Mouse (Mus musculus) myocyte (in vitro differentiated cells): ENCODE measurements around the gene Hnrnph1. TPM values are rescaled to one million over a fixed set of nuclear protein-coding genes. Genes with fewer than 3 reads are reported as not detected.
A peak's percentile ranks its signal among the peaks of the same experiment; 100 is the strongest.

Experiments
- H3K27me3 ChIP-seq: one replicate; pipeline ENCODE4 v1.6.1; 2011; ENCODE audit not compliant: control insufficient read depth, insufficient read depth, insufficient read length
- H3K36me3 ChIP-seq: one replicate; pipeline ENCODE4 v1.6.1; 2011; ENCODE audit not compliant: control insufficient read depth, insufficient read depth
- H3K4me2 ChIP-seq: one replicate; pipeline ENCODE4 v1.6.1; 2011; ENCODE audit warnings: low read depth, control low read depth
- H3K4me3 ChIP-seq: one replicate; pipeline ENCODE4 v1.5.1; 2011; ENCODE audit warnings: mild to moderate bottlenecking, control low read depth, moderate library complexity
- H3K79me2 ChIP-seq: one replicate; pipeline ENCODE4 v1.6.1; 2011; ENCODE audit not compliant: control insufficient read depth, insufficient read depth
- H3ac ChIP-seq: one replicate; pipeline ENCODE4 v1.6.1; 2011; ENCODE audit not compliant: control insufficient read depth, insufficient read length
- CEBPB ChIP-seq: IDR thresholded peaks from 2 replicates; pipeline ENCODE4 v1.6.1; 2011; ENCODE audit warnings: mild to moderate bottlenecking, moderate library complexity; ENCODE audit not compliant: poor library complexity, insufficient read depth, severe bottlenecking
- E2F4 ChIP-seq: IDR thresholded peaks from one replicate; pipeline ENCODE4 v1.6.1; 2011; ENCODE audit warnings: mild to moderate bottlenecking, control low read depth, moderate library complexity; ENCODE audit not compliant: insufficient read depth
- MAX ChIP-seq: IDR thresholded peaks from one replicate; pipeline ENCODE4 v1.6.1; 2011; ENCODE audit warnings: low read depth, mild to moderate bottlenecking, control low read depth
- MYOD1 ChIP-seq, 3 experiments: IDR thresholded peaks; one replicate each; pipeline ENCODE4 v1.6.1; 2011; ENCODE audit warnings: control low read depth in 2 of 3, low read depth in 2 of 3, mild to moderate bottlenecking in 2 of 3, moderate library complexity in 1 of 3; ENCODE audit not compliant: insufficient read length in 2 of 3, control insufficient read depth in 1 of 3
- MYOG ChIP-seq, 3 experiments: IDR thresholded peaks; one replicate each; pipeline ENCODE4 v1.6.1; 2011; ENCODE audit warnings: control low read depth in 2 of 3, low read depth in 2 of 3, mild to moderate bottlenecking in 2 of 3; ENCODE audit not compliant: insufficient read length in 2 of 3, control insufficient read depth in 1 of 3, insufficient read depth in 1 of 3
- POLR2A ChIP-seq: IDR thresholded peaks from one replicate; pipeline ENCODE4 v1.6.1; 2011; ENCODE audit warnings: low read depth, mild to moderate bottlenecking, control low read depth, moderate library complexity; ENCODE audit not compliant: insufficient read length
- POLR2AphosphoS2 ChIP-seq: IDR thresholded peaks from one replicate; pipeline ENCODE4 v1.6.1; 2011; ENCODE audit warnings: low read depth, control low read depth; ENCODE audit not compliant: insufficient read length
- REST ChIP-seq: IDR thresholded peaks from one replicate; pipeline ENCODE4 v1.6.1; 2011; ENCODE audit warnings: mild to moderate bottlenecking, control low read depth, moderate library complexity; ENCODE audit not compliant: insufficient read depth, insufficient read length
- SRF ChIP-seq: IDR thresholded peaks from one replicate; pipeline ENCODE4 v1.6.1; 2011; ENCODE audit warnings: low read depth; ENCODE audit not compliant: control insufficient read depth, insufficient read length
- TCF12 ChIP-seq: IDR thresholded peaks from one replicate; pipeline ENCODE4 v1.6.1; 2011; ENCODE audit warnings: mild to moderate bottlenecking, control low read depth; ENCODE audit not compliant: poor library complexity, insufficient read depth, severe bottlenecking
- TCF3 ChIP-seq: IDR thresholded peaks from one replicate; pipeline ENCODE4 v1.6.1; 2011; ENCODE audit warnings: low read depth, control low read depth; ENCODE audit not compliant: insufficient read length
- USF1 ChIP-seq: IDR thresholded peaks from one replicate; pipeline ENCODE4 v1.6.1; 2011; ENCODE audit warnings: low read depth, mild to moderate bottlenecking, control low read depth, moderate library complexity
- polyA plus RNA-seq: library from polyadenylated mRNA; unstranded; fragments of >200 nt; fragmentation: generic; extraction: Trizol; gene quantifications from one replicate; pipeline ENCODE4 v1.2.1, GENCODE M21; 2012; ENCODE audit warnings: missing spikeins

Hnrnph1 gene
- polyA plus RNA-seq, 1 experiment: 54.5 TPM

- no peaks in the 10 kb centered on the region for H3K27me3 ChIP-seq
- no peak overlapping the region for H3ac ChIP-seq
- peaks cover 9% of the 10 kb centered on the region for H3K79me2 ChIP-seq
- peaks cover 18% of the 10 kb centered on the region for H3K36me3 ChIP-seq
- H3K4me2 ChIP-seq: no peak overlapping the region
- H3K4me3 ChIP-seq: no peak overlapping the region
- TF ChIP-seq POLR2A: no peak
- no peak for TF ChIP-seq MYOD1 (IDR thresholded peaks at IDR 0.05; ENCODE audit: control insufficient read depth in 1 of 3, insufficient read length in 2 of 3, low read depth in 2 of 3)
- TF ChIP-seq CEBPB: no peak
- no peak for TF ChIP-seq MAX
- no peak for TF ChIP-seq E2F4
- no peak for TF ChIP-seq MYOG (IDR thresholded peaks at IDR 0.05; ENCODE audit: control insufficient read depth in 1 of 3, insufficient read depth in 1 of 3, insufficient read length in 2 of 3, low read depth in 2 of 3)
- TF ChIP-seq TCF3: no peak
- TF ChIP-seq SRF: no peak
- TF ChIP-seq REST: no peak
- TF ChIP-seq TCF12: no peak
- TF ChIP-seq POLR2AphosphoS2: no peak
- no peak for TF ChIP-seq USF1
Measured at GRCm38 (mm10) chr11:50421934-50422780, 45.4 kb downstream of the Hnrnph1 start.

- Histone ChIP-seq H3ac (no peak overlapping the region), H3K4me3 (no peak overlapping the region), H3K79me2 (peaks cover 9% of the 10 kb centered on the region), H3K4me2 (no peak overlapping the region), H3K36me3 (no peaks in the 10 kb centered on the region), H3K27me3 (no peaks in the 10 kb centered on the region)
- TF ChIP-seq REST (no peak), SRF (no peak), TCF3 (no peak), CEBPB (no peak), MAX (no peak), POLR2A (no peak), E2F4 (no peak), MYOG (IDR thresholded peaks at IDR 0.05; ENCODE audit: control insufficient read depth in 1 of 3, insufficient read depth in 1 of 3, insufficient read length in 2 of 3, low read depth in 2 of 3) (no peak), MYOD1 (IDR thresholded peaks at IDR 0.05; ENCODE audit: control insufficient read depth in 1 of 3, insufficient read length in 2 of 3, low read depth in 2 of 3) (no peak), POLR2AphosphoS2 (no peak), USF1 (no peak)
Measured at GRCm38 (mm10) chr11:50426056-50426455, 49.3 kb downstream of the Hnrnph1 start.

GRCm38 (mm10) chr11:50430277-50431133 lies 53.7 kb downstream of the Hnrnph1 start, which contains the start of gene Rufy1:
Gene Rufy1, minus strand, starts transcription at chr11:50431125.
- TF ChIP-seq POLR2A (peak; percentile 74), POLR2AphosphoS2 (peak; percentile 58), TCF12 (peak; percentile 3), MYOG (IDR thresholded peaks at IDR 0.05; ENCODE audit: control insufficient read depth in 1 of 3, insufficient read depth in 1 of 3, insufficient read length in 2 of 3, low read depth in 2 of 3) (peak in 2 of 3 experiments; percentile 87), MYOD1 (IDR thresholded peaks at IDR 0.05; ENCODE audit: control insufficient read depth in 1 of 3, insufficient read length in 2 of 3, low read depth in 2 of 3) (peak in 2 of 3 experiments; percentile 53 to 82), REST (no peak)
- Histone ChIP-seq H3K79me2 (no peaks in the 10 kb centered on the region), H3ac (peak within 1 kb of the TSS; percentile 93), H3K36me3 (no peaks in the 10 kb centered on the region), H3K27me3 (no peaks in the 10 kb centered on the region), H3K4me3 (peak within 1 kb of the TSS; percentile 50), H3K4me2 (peak within 1 kb of the TSS; percentile 82)

GRCm38 (mm10) chr11:50431134-50432068 lies 54.6 kb downstream of the Hnrnph1 start:
- peak overlapping the region; percentile 93 for H3ac ChIP-seq

More at GRCm38 (mm10) chr11:50431134-50432068, 54.6 kb downstream of the Hnrnph1 start:
- peak overlapping the region; percentile 82 for H3K4me2 ChIP-seq
- TF ChIP-seq USF1 (peak; percentile 92), MYOD1 (IDR thresholded peaks at IDR 0.05; ENCODE audit: control insufficient read depth in 1 of 3, insufficient read length in 2 of 3, low read depth in 2 of 3) (no peak)
- H3K36me3 ChIP-seq: no peaks in the 10 kb centered on the region
- no peaks in the 10 kb centered on the region for H3K79me2 ChIP-seq
- peak overlapping the region; percentile 50 for H3K4me3 ChIP-seq
- no peaks in the 10 kb centered on the region for H3K27me3 ChIP-seq
